Mouse (Mus musculus) lung, postnatal 4 days (tissue): ENCODE measurements around the gene Ppm1e.

Source experiments
- DNase-seq, 2 experiments: peaks; one replicate each; pipeline ENCODE4 v3.0.0; 2021

Ppm1e gene

DNA sequence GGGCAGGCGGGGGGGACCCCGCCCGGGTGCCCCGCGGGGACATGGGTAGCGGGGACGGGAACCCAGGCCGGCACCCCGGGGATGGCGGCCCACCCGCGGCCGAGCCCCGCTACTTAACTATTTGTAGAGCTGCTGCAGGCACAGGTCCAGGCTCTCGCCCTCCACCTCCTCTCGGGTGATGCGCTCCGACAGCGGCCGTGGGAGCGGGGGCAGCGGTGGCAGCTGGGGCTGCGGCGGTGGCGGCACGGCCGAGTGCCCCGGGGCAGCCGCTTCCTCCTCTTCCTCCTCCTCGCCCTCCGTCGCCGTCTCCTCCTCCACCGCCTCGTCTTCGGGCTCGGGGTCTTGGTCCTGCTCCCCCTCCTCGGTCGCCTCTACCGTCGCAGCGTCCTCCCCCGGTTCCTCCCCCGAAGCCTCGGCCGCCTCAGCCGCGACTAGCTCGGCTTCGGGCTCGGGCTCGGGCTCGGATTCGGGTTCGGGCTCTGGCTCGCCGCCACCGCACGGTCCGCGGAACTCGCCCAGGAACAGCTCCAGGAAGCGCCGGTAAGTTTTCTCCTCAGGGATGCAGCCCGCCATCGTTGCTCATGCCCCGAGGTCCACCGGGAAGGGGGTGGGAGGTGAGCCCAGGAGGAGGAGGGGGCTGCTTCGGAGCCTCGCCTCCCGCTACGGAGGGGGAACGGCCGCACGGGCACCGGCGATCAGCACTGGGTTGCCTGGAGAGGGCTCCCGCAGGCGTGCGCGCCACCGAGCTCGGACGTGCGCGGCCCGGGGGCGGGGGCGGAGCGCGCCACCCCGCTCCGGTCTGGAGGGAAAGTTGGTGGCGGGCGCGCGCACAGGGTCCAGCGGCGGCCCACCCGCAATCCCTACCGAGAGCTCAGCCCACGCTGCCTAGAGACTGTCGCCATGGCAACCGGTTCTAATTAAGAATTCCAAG is at the start of gene Ppm1e:
Gene Ppm1e, minus strand, starts transcription at position 693 of the 931 bp plus-strand sequence.
- peak; percentile 67 to 80 for DNase-seq

DNA sequence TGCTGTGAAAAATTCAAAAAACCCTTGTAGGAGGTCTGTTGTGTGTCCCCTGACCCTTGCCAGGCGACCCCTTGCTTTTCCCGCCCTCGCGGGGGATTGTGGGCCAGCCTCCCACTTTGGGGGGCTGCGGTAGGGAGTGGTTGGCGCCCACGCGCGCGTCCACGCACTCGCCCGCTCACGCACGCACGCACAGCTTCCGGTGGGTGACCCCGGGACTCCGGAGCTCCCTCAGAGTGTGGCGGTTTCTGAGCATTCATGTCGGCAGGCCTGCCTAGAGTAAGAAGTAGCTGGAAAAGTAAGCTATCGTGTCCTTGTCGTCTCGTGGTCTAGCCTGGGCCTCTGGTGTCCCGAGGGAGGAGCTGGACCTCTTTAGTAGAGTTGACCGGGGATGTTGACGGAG is 46.1 kb upstream of the Ppm1e start, which contains the start of the genes Rad51c and Tex14:
Gene Rad51c, minus strand, starts transcription at position 79 of the 400 bp plus-strand sequence.
Gene Tex14, plus strand, starts transcription at position 190 of the 400 bp plus-strand sequence.
- peak in 1 of 2 experiments; percentile 35 for DNase-seq

DNA sequence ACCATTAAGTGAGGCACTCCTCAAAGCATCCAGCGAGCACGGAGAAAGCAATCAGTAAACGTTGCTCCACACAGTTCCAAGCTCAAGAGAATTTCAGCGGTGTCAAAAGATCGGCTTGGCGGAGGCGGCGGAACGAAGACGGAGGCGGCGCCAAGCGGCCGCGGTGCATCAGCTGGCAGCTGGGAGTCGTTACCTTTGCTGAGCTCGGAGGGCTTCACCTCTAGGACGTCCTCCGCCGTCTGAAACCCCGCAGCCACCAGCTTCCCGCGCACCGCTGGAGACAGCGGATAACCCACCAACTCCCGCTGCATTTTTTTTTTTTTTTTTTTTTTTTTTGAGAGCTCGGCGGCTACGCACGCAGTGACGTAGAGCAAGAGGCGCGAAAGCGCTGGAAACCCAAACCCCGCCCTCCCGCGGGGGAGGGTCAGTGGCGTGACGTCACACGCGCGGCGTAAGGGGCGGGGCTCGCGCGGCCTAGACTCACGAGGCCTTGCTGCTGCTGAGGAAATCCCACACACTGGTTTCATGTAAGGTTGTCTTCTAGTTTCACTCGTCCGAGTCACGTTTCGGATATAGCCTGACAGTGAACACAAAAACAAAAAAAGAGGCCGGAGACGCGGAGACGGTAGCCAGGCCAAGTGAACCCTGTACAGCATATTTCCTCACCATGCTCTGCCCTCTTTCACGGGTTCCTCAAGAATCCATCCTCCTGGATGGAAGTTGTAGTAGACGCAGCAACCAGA is 45.5 kb upstream of the Ppm1e start:
- peak; percentile 97 to 98 for DNase-seq

DNA sequence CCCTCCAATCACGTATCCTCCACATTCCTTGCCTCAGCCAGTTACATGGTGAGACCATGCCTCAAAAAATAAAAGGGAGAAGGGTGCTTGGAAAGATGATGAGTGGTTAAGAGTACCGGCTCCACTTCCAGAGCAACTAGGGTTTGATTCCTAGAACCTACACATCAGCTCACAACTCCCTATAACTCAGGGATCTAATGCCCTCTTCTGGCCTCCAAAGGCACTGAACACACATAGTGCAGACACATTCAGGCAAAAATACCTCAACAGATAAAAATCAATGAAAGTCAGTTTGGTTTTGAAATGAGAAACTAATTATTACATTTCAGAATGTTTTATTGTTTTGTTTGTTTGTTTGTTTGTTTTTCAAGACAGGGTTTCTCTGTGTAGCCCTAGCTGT is 39.6 kb upstream of the Ppm1e start:
- no peak for DNase-seq

DNA sequence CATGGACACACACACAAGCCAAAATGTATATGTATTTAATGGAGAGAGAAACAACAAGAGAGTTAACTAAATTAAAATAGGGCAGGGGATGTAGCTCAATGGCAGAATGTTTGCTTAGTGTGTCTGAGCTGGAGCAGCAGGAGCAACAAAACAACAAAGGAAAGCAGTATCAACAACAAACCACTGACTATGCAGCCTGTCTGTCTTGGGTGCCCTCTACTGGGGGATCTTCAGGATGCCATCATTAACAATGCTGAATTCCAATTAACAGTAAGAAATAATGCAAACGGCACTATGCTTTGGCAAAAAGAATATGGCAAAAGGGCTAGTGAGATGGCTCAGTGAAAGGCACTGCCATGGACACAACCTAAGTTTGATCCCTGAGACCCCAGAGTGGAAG is 35.0 kb upstream of the Ppm1e start:
- peak in 1 of 2 experiments; percentile 37 for DNase-seq

DNA sequence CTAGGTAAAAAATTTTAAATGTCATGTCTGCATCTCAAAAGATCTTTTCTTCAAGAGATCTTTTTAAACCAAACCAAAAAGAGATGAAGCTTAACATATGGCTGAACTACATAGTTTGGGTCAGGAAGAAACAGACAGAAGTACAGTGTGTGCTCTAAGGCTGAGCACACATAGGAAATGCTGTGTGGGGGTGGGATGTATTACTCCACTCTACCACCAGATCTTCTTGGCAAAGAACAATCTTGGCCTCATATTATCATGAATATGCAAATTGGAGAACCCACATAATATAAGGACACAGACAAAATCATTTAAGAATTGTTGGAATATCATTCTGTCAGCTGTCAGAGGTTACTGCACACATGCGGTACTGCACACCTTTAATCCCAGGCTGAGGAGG is 26.9 kb upstream of the Ppm1e start:
- DNase-seq, result no peak

DNA sequence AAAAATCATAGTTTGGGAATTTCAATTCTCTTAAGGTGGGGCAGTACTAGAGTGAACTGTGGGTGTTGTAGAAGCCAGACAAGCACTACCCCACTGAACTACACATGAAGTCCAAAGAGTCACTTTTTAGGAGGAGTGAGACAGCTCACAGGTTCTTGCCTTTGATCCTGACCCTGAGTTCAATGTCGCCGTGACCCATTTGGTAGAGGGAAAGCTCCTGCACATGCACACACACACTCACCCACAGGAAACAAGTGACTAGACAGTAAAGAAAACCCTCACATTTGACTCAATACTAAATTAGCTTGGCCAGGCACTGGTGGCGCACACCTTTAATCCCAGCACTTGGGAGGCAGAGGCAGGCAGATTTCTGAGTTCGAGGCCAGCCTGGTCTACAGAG is 25.7 kb upstream of the Ppm1e start:
- DNase-seq, result no peak

DNA sequence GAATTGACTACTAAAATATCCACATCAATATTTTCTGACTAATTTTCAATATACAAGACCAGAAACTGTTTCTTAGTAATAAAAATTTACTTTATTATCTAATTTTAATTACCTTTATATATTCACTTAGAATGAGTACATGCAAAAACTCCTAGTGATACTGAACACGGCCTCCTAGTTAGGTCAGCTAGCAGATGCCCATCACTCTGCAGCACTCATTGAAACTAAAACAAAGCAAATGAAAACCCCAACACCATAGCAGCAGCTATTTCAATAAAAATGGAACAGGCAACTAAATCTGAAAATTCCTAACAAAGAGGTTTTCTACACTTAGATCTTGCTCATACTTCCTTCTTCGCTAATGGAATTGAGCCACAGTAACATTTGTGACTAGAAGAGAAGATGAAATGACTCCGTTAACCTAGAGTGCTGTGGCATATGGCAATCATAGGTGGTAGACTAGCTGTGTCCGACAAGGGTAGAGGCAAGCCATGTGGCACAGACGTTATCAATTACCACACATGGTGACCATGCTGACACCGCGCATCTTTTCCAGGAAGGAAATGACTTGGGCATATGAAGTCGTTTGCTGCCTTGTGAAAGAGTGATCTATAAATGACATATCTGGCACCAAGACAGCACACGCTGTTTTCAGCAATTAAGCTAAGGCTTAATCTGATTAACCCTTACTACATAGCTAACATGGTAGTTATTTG is 9.2 kb upstream of the Ppm1e start:
- no peak for DNase-seq

DNA sequence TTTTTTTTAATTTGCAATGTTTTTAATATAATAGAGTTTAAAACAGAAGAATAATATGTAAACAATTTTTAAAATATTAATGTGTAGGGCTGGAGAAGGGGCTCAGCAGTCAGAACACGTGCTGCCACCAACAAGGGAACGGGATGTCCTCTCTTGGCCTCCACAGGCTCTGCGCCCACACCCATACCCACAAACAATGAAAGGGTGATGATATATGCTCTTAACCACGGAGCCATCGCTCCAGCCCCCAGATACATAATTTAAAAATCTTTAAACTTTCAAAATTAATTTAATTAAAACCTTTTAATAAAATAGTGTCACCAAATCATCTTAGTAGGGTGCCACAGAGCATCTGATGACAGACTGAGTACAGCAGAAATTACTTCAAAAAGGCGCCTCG is 8.2 kb upstream of the Ppm1e start:
- DNase-seq, result no peak

DNA sequence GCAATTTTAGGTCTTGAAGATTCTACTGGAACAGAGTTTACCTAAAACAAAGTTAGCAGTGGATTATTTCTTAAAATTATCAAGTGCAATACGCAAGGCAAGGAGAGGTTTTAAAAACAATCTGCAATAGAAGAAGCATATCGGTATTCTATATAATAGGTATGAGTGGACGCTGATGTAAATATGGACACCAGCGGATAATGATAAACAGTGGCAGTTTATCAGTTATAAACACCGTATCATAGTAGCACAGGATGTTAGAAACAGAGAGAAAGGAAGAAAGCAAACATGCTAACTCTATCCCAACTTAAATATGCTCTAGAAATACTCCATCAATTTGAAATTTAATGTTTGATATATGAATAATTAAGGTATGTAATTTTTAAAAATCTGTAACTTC is 6.3 kb upstream of the Ppm1e start:
- DNase-seq, result no peak

DNA sequence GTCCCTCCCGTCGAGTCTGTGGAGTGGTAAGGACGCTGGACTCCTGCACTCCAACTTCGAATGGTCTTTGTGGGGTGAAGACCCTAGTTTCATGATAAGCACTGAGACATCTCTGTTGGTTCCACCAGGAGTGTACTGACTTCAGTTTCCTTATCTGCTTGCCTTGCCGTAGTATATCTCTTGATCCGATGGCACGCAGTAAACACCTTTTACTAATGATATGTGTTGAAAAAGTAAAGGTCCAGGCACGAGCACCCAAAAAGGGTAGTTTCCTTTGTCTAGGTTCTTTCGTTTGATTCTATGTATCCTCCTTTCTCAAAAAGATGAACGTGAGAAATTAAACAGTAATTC is 414 bp upstream of the Ppm1e start:
- DNase-seq, result no peak

DNA sequence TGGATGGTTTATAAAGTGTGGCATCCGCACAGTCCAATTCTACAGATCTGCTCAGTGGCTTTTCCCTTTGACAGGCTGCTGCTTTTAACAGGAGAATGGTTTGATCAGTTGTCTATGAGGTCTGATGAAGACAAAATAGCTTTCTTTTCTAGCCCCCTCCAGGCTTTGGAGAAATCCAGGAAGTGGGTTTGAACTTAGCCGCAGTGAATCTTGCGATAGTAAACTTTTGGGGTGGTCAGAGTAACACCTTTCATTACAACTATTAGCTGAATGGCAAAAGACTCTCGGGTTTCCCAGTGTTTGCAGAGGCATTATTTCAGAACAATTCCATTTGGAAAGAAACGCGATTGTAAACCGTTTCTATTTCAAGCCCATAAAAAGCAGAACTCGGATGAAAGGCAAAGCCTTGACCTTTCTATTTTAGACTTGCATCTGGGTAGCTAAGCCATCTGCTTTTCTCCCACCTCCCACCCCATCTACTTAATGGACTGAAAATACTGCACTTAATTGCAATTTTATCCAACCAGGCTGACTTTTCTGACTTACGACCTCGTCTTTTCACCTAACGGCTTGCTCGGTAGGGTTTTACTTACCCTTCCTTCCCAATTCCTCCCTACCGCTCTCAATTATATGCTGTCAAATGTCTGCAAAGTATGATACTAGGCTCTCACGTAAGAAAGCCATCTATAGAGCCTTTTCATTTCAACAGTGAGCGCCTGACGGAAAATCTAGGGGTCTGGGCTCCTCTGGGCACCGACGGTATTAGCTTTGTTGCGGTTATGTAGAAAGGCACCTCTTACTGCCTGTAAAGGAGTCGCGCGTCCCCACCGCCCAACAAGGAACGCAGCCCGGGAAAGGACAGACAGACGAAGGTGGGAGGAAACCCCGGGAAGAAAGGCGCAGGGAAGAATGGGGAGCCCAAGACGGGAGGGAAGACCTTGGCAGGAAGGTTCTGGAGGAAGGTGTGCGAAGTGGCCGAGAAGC is 1.2 kb downstream of the Ppm1e start:
- DNase-seq, result no peak

DNA sequence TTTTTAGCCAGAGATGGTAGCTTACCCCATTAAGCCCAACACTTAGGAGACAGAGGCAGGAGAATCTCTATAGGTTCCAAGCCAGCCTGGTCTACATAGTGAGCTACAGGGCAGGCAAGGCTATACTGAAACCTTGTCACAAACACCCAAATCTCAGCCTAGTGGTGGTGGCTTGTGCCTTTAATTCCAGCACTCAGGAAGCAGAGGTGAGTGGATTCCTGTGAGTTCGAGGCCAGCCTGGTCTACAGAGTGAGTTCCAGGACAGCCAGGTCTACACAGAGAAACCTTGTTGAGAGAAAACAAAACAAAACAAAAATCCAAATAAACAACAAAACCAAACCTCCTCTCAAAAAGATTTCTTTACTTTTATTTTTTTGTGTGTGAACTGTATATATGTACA is 4.0 kb downstream of the Ppm1e start:
- no peak for DNase-seq

DNA sequence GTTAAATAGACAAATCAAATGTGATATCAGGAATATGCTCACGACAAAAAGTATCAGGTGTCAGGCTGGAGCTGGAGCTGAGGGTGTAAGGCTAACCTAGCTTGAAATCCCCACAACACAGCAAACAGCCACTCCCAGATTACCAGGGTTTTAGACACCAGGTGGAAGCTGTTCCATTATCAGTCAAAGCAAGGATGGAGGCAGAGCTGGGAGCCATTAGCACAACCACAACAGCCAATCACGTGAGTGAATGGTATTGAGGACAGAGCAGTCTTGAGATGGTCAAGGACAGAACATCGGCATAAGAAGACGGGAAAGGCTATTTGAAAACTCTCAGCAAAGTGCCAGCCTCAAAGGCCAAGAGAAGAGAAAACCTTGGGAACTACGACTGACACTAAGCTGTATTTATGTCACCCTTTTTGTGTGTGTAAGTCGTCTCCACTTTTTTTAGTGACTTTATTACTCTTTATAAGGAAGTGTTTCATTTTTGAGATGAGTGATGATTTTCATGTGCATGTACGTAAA is 5.1 kb downstream of the Ppm1e start:
- DNase-seq, result no peak

DNA sequence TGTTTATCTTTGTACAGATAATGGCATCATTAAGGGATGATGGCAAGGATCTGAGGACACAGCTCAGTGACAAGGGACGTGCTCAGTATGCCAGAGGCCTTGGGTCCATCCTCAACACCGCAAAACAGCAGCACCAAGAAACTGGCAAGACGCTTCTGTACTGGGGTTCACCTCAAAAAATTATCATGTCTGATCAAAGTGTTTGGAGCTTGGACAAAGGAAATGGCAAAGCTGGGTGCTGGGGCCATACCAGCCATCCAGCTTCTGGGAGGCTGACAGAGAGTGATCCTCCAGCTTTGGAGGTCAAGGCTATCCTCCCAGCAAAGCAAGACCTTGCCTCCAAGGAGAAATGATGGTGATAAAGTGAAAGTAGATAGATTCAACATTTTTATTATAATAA is 32.4 kb downstream of the Ppm1e start:
- no peak for DNase-seq

DNA sequence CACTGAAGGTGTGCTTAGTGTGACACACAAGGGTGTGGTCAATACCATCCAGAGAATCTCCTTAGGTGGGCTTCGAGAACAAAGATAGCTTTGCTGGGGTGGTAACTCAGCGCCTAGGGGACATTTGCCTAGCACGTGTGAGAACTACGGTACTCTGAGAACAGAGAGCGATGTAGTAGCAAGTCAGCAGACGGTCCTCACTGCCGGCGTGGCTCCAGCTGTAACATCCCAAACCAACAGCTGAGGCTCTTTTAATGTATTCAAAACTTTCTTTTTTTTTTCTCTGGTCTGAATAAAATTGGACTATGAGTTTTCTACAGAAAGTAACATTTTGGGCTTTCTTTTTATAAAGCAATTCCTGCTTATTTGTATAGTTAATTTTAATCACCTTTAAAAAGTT is 36.3 kb downstream of the Ppm1e start:
- DNase-seq, result no peak

DNA sequence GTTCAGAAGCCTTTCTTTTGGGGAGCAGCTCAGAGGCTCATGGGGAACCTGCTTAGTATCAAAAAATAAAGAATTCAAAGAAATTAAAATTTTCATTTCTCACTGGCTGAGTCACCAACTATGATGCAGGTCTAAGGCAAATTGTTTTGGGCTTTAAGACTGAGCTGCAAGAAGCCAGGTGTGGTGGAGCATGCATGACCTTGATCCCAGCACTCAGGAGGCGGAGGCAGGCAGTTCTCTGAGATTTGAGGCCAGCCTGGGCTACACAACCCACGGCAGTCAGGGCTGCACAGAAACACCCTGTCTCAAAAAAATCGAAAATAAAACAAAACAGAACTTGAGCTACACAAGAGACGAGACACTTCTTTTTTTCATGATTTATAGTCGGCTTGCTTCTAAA is 38.8 kb downstream of the Ppm1e start:
- no peak for DNase-seq

DNA sequence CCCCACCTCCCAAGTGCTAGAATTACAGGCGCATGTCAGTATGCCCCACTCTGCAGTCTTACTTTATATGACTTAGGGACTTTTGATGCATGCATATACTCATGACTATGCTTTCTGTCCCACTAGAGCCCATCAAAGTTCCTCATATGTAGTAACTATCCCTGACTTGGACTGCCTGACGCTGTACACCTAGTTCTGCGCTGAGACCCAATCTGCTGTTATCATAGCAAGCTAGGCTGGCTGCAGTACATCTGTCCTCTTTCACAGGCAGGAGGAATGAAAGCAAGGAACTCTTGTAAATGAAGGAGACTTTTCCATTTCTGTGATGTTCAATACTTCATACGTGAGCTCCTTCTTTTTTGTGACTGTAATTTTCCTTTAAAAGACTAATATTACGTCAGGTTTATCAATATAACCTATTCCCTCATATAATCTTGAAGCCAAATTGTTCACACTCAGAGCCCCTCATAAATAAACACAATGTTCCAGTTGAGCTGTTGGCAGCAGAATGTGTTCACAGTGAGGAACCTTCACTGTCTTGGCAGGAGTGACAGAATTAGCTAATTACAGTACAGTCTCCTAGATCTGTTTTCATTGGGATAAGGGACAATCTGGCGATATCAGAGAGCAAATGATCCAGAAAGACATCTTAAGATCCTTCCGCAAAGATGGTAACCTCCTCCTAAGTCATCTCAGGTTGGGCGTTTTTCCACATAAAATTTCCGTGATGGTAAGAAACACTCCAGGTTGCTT is 39.7 kb downstream of the Ppm1e start:
- DNase-seq, result no peak

DNA sequence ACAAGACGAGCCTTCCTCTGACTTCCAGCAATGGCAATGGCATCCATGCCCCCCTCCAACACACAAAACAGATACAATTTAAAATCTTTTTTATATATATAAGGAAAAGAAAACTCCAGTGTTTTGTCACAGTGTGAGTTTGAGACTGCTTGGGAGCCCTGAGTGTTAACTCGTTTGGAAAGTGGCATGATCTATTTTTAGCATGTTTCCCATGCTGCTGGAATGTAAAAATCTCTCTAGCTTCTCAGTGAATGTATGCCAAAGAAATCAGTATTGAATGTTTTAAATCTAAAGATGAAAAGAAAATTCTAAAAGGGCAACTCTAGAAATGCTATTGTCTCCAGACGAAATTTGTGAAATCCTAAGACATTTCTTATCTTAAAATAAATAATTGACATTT is 45.3 kb downstream of the Ppm1e start:
- DNase-seq, result no peak

DNA sequence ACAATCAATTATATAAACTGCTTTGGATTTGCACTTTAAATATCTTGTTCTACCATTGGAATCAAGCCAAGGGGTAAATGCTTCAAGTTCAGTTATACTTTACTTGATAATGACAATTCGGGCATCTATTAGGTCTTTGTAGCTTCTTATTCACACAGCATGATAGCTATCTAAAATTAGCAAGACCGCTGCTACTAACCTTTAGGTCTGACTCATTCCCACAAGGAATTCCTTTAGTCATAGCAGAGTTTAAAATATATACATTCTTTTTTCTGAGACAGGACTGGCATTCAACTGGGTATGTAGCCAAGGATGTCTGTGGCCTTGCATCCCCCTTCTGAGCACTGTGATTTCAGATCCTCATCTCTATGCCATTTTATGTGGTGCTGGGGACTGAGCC is 48.5 kb downstream of the Ppm1e start:
- no peak for DNase-seq
